Mouse (Mus musculus) left cerebral cortex, adult 8-10 months (tissue): ENCODE measurements at regions not wholly inside any gene's neighbourhood (a gene's known extent, or its start where the extent isn't known, plus 50 kb on each side); places are given as distances from the start of the nearest gene placed in this dataset.

Experiments used
- DNase-seq, 2 experiments: peaks; one replicate each; pipeline ENCODE4 v3.0.0; 2022; ENCODE audit warnings: low spot score in 2 of 2

- DNase-seq: no peak
Observed at GRCm38 (mm10) chr2:9589200-9589599, 291.9 kb upstream of the 4930412O13Rik start.

GRCm38 (mm10) chr2:9592531-9592930, 288.5 kb upstream of the 4930412O13Rik start:
- DNase-seq: no peak

GRCm38 (mm10) chr2:9593931-9594330, 287.1 kb upstream of the 4930412O13Rik start:
- DNase-seq: peak in 1 of 2 experiments; percentile 20

- DNase-seq: no peak
Observed at GRCm38 (mm10) chr2:9595236-9595850, 285.7 kb upstream of the 4930412O13Rik start.

DNA sequence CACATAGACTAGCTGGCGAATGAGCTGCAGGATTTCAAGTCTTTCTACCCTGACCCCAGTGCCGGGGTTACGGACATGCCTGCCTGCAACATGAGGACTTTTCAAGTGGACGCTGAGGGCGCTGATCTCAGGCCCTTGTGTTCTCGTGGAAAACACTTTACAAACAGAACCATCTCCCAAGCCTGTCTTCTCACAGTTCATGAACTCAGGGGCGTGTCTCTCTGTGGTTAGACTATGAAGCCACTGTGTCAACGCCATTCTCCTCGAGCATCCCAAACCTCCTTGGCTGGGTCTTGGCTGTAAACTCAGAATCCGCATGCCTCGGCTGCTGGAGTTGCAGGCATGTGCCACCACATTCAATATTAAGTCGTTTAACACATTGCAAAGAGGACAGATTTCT, 284.9 kb upstream of the 4930412O13Rik start:
- no peak for DNase-seq

- no peak for DNase-seq
Observed at GRCm38 (mm10) chr2:9604984-9605383, 276.1 kb upstream of the 4930412O13Rik start.

DNA sequence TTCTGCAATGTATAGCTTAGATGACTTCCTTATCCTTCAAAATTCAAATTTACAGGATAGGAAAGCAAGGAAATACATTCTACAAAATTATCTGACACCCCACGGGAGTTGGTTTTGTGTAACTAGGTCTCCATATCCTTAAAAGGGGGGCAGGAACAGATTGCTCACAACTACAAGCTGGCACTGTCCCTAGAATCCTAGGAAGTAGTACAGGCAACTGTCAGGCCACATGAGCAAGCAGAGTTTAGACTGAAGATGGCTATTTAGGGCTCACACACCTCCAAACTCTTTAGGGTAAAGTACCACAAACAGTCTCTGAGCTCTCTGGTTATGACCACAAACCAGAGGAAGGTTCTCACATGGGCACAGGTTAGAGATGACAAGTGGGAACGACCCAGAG, 273.5 kb upstream of the 4930412O13Rik start:
- DNase-seq: no peak

- DNase-seq: no peak
Observed at GRCm38 (mm10) chr2:9614415-9614814, 266.6 kb upstream of the 4930412O13Rik start.

DNA sequence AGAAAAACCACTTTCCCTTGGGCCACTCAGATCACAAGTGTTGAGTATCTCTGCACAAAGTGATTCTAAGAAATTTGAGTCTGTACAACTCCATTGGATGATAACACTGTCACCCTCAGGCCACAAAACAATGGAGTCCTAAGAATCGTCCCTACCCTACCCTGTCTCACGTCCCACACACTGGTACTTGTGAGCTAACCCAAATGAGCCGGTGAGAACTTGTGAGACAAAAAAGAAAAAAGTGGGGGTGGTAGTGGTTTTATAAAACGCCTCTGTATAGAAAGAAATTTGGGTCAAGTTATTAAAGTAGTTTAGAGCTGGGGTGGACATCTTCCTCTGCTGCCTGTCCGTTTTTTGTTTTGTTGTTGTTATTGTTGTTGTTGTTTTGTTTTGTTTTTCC, 264.8 kb upstream of the 4930412O13Rik start:
- DNase-seq: no peak

GRCm38 (mm10) chr2:9620303-9621244, 260.5 kb upstream of the 4930412O13Rik start:
- DNase-seq: peak; percentile 30 to 85

GRCm38 (mm10) chr2:9623702-9624101, 257.4 kb upstream of the 4930412O13Rik start:
- no peak for DNase-seq

- DNase-seq: no peak
Observed at GRCm38 (mm10) chr2:9628026-9628425, 253.0 kb upstream of the 4930412O13Rik start.

- DNase-seq: no peak
Observed at GRCm38 (mm10) chr2:9632719-9633446, 248.2 kb upstream of the 4930412O13Rik start.

- no peak for DNase-seq
Observed at GRCm38 (mm10) chr2:9639262-9639661, 241.8 kb upstream of the 4930412O13Rik start.

DNA sequence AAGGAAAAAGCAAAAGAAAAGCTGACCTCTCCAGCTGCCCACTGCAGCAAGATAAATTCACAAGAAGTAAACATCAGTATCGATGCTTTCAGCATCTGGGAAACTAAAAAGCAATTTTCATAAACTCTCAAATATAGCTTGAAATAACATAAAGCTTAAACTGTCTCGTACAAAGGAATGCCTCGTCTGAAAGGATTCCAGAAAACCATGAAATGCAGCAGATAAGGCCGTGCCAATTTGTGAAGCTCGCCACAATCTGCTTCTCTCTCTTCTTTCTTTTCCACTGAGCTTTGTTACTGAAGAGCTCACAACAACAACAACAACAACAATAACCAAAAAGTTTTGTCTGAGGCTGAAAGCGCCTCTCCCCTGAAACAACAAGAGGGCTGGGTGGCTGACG, 239.4 kb upstream of the 4930412O13Rik start:
- no peak for DNase-seq

DNA sequence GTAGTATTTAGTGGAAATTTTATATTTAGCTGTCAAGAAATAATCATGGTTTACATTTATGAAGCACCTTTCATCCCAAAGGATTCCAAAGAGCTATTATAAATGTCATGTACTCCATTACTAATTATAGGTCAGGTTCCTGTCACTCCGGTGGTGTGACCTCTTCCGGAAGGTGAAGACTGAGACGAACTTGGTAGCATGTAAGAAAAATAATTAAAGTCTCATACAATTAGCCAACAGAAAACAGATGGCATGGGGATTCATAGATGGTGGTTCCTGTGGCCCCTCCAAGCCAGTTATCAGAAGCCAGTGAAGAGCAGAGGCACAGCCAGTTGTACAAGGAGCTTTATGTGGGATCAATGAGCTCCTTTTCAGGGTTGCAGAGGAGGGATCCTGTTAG, 238.6 kb upstream of the 4930412O13Rik start:
- DNase-seq: no peak

- no peak for DNase-seq
Observed at GRCm38 (mm10) chr2:9646466-9646865, 234.6 kb upstream of the 4930412O13Rik start.

- no peak for DNase-seq
Observed at GRCm38 (mm10) chr2:9646963-9647362, 234.1 kb upstream of the 4930412O13Rik start.

DNA sequence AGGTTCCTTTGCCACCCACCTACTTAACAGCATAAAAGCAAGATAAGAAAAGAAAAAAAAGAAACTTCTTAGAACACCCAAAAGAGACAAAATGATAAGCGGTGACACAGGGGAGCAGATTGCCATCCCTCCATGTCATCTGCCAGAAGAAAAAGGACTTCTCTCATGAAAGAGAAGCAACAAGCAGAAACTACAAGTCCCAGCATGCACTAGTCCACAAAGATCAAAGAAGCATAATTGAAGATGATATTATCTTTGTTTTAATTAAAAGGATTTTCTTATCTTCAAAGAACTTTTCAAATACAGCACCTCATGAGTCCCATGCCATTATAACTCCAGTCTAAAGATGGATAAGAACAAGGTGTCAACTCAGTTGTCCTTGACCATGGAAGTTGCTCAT, 231.0 kb upstream of the 4930412O13Rik start:
- DNase-seq: no peak

DNA sequence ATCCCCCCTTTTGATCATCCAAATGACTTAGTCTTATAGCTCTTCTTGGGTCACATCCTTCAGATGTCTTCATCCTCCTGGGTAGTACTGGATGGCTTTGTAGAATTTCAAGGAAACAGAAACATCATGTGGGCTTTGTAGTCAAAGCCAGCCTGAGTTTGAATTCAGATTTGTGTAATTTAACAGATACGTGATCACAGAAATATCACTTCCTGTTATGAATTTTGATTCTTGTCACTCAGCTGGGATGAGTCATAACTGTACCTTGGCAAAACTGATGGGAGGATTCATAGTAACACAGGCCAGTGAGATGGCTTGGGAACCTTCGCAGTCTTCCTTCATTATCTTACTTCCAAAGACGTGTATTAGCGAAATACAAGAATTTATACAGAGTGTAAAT, 222.2 kb upstream of the 4930412O13Rik start:
- DNase-seq: no peak

DNA sequence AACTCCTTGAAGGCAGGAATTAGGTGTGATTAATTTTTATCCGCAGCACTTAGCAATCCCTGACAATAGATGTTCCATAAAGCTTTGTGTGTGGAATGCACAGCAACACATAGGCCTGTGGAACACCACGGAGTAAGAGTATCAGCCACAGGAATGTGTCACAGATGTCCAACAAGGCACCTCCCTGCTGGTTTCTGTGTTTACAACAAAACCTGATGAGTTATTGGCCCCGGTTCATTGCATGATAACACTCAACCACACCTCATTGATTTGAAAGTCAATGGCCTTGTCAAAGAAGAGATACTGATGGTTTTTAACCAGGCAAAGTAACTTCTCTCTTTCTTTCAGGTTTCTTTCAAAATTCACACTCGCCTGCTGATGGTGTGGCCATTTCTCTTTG, 211.4 kb upstream of the 4930412O13Rik start:
- DNase-seq: no peak

DNA sequence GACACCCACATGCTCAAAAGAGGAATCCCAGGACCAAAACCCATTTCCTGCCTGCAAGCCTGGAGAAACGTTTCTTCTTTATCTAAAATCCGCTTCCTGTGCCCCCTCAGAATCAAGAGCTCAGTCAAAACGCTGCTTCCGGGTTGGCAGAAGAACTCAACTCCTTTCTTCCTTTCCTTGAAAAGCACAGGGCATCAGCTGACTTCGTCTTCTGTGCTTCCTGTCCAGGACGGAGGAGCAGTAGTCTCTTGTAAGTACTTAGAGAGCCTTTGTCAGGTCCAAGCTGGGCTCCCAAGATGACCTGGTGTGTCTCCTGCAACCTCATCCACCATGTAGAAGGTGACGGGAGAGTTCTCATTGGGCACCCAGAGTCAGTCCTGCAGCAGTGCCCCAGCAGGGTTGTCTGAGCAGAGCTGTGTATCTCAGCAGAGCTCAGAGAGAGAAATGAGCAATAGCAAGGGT, 199.3 kb upstream of the 4930412O13Rik start:
- DNase-seq: no peak
